Mouse (Mus musculus) ovary, postnatal 36 days (tissue): ENCODE measurements at regions not wholly inside any gene's neighbourhood (a gene's known extent, or its start where the extent isn't known, plus 50 kb on each side); places are given as distances from the start of the nearest gene placed in this dataset.
A peak's percentile ranks its signal among the peaks of the same experiment; 100 is the strongest.
"Not testable (repeated sequence)": the region's sequence is repeated elsewhere in the genome, so short reads cannot be mapped to it uniquely, and the experiment has no call there.

Source experiments
- DNase-seq: peaks from one replicate; pipeline ENCODE4 v3.0.0; 2022; ENCODE audit warnings: low spot score, mixed read lengths

- DNase-seq = no peak
Measured at GRCm38 (mm10) chr1:81637357-81637756, 560.6 kb downstream of the Nyap2 start.

GRCm38 (mm10) chr1:81652990-81653717 is 576.4 kb downstream of the Nyap2 start:
- DNase-seq = no peak

GRCm38 (mm10) chr1:81661245-81661644 is 571.7 kb upstream of the Gm9747 start:
- DNase-seq = no peak

- DNase-seq = no peak
Measured at GRCm38 (mm10) chr1:81671142-81671541, 561.8 kb upstream of the Gm9747 start.

GRCm38 (mm10) chr1:81671725-81672124 is 561.2 kb upstream of the Gm9747 start:
- no peak for DNase-seq

- DNase-seq = no peak
Measured at GRCm38 (mm10) chr1:81675576-81676342, 557.2 kb upstream of the Gm9747 start.

- DNase-seq = no peak
Measured at GRCm38 (mm10) chr1:81677768-81678400, 555.0 kb upstream of the Gm9747 start.

GRCm38 (mm10) chr1:81696129-81696528 is 536.8 kb upstream of the Gm9747 start:
- DNase-seq = no peak

- no peak for DNase-seq
Measured at GRCm38 (mm10) chr1:81709169-81709568, 523.7 kb upstream of the Gm9747 start.

- DNase-seq = no peak
Measured at GRCm38 (mm10) chr1:81717091-81717490, 515.8 kb upstream of the Gm9747 start.

- no peak for DNase-seq
Measured at GRCm38 (mm10) chr1:81718233-81718632, 514.7 kb upstream of the Gm9747 start.

GRCm38 (mm10) chr1:81724859-81725258 is 508.1 kb upstream of the Gm9747 start:
- no peak for DNase-seq

- no peak for DNase-seq
Measured at GRCm38 (mm10) chr1:81726268-81727132, 506.4 kb upstream of the Gm9747 start.

GRCm38 (mm10) chr1:81737111-81737833 is 495.6 kb upstream of the Gm9747 start:
- DNase-seq = no peak

GRCm38 (mm10) chr1:81738384-81738783 is 494.5 kb upstream of the Gm9747 start:
- no peak for DNase-seq

- DNase-seq = no peak
Measured at GRCm38 (mm10) chr1:81739392-81739791, 493.5 kb upstream of the Gm9747 start.

- DNase-seq = no peak
Measured at GRCm38 (mm10) chr1:81739981-81740380, 492.9 kb upstream of the Gm9747 start.

GRCm38 (mm10) chr1:81741882-81742281 is 491.0 kb upstream of the Gm9747 start:
- DNase-seq = not testable (repeated sequence)

GRCm38 (mm10) chr1:81744524-81744923 is 488.4 kb upstream of the Gm9747 start:
- peak; percentile 17 for DNase-seq

GRCm38 (mm10) chr1:81745024-81745960 is 487.6 kb upstream of the Gm9747 start:
- no peak for DNase-seq
